Mouse (Mus musculus) lung, embryonic 16.5 days (tissue): ENCODE measurements at regions not wholly inside any gene's neighbourhood (a gene's known extent, or its start where the extent isn't known, plus 50 kb on each side); places are given as distances from the start of the nearest gene placed in this dataset.

Experiments
- ATAC-seq: fragments of 200-750 bp; cut with Nextera tagmentation; 2 replicates; pipeline ENCODE4 v1.8.0; 2017; ENCODE audit warnings: low read depth, mild to moderate bottlenecking, moderate library complexity
- H3K27ac ChIP-seq: fragments of 300-500 bp; sonication (generic); 2 replicates; pipeline ENCODE4 v1.5.1; 2014; ENCODE audit warnings: mild to moderate bottlenecking, control low read depth, low read length
- H3K27me3 ChIP-seq: fragments of 300-500 bp; sonication (generic); 2 replicates; pipeline ENCODE4 v1.6.1; 2014; ENCODE audit warnings: low read depth, low read length, mixed read lengths; ENCODE audit not compliant: control insufficient read depth, insufficient read depth
- H3K36me3 ChIP-seq: fragments of 300-500 bp; sonication (generic); 2 replicates; pipeline ENCODE4 v1.6.1; 2014; ENCODE audit warnings: low read length; ENCODE audit not compliant: control insufficient read depth, insufficient read depth
- H3K4me1 ChIP-seq: fragments of 300-500 bp; sonication (generic); replicated peaks from 2 replicates; pipeline ENCODE4 v1.6.1; 2014; ENCODE audit warnings: low read length, mixed read lengths; ENCODE audit not compliant: control insufficient read depth, insufficient read depth
- H3K4me2 ChIP-seq: fragments of 300-500 bp; sonication (generic); 2 replicates; pipeline ENCODE4 v1.6.1; 2014; ENCODE audit warnings: low read depth, low read length, control low read depth
- H3K4me3 ChIP-seq: fragments of 300-500 bp; sonication (generic); 2 replicates; pipeline ENCODE4 v1.5.1; 2014; ENCODE audit warnings: mild to moderate bottlenecking, low read length, control low read depth
- H3K9ac ChIP-seq: fragments of 300-500 bp; sonication (generic); 2 replicates; pipeline ENCODE4 v1.6.1; 2014; ENCODE audit warnings: low read length, control low read depth
- H3K9me3 ChIP-seq: fragments of 300-500 bp; sonication (generic); 2 replicates; pipeline ENCODE4 v1.6.1; 2016; ENCODE audit warnings: low read length; ENCODE audit not compliant: control insufficient read depth
- WGBS: fragments of 180-500 bp; shearing (Covaris S2); extraction: QIAGEN DNeasy Blood & Tissue Kit; methylation state at CpG from one replicate; pipeline ENCODE4 v1.1.7; 2014; 5-methylcytosine and 5-hydroxymethylcytosine counted together

GRCm38 (mm10) chr14:76686762-76687453, 130.2 kb upstream of the Serp2 start:
- peak overlapping the region; percentile 36 for H3K27ac ChIP-seq
- no peak overlapping the region for H3K4me3 ChIP-seq
- no peaks in the 10 kb centered on the region for H3K9me3 ChIP-seq
- 25% methylated on average over 9 of the region's 9 CpGs for WGBS
- peaks cover 32% of the 10 kb centered on the region for H3K4me1 ChIP-seq
- no peaks in the 10 kb centered on the region for H3K36me3 ChIP-seq
- no peak overlapping the region for H3K9ac ChIP-seq
- no peaks in the 10 kb centered on the region for H3K27me3 ChIP-seq
- 0 out of 2 replicates have a peak, but pooled peaks have one; percentile 6 for ATAC-seq
- H3K4me2 ChIP-seq = no peak overlapping the region

GRCm38 (mm10) chr14:76685830-76686761, 129.4 kb upstream of the Serp2 start:
- peak overlapping the region; percentile 17; the same call in 1 of the 2 replicates for H3K9ac ChIP-seq
- H3K27ac ChIP-seq = peak overlapping the region; percentile 72
- H3K4me3 ChIP-seq = no peak overlapping the region
- no peaks in the 10 kb centered on the region for H3K27me3 ChIP-seq
- no peaks in the 10 kb centered on the region for H3K9me3 ChIP-seq
- no peaks in the 10 kb centered on the region for H3K36me3 ChIP-seq
- peaks cover 39% of the 10 kb centered on the region for H3K4me1 ChIP-seq
- H3K4me2 ChIP-seq = no peak overlapping the region
- ATAC-seq = peak; percentile 9; the same call in 1 of the 2 replicates
- WGBS = 50% methylated on average over 17 of the region's 17 CpGs

- no peaks in the 10 kb centered on the region for H3K27me3 ChIP-seq
- ATAC-seq = no peak
- peaks cover 48% of the 10 kb centered on the region for H3K4me1 ChIP-seq
- H3K4me3 ChIP-seq = no peak overlapping the region
- no peak overlapping the region for H3K9ac ChIP-seq
- H3K9me3 ChIP-seq = no peaks in the 10 kb centered on the region
- H3K27ac ChIP-seq = no peak overlapping the region
- H3K36me3 ChIP-seq = no peaks in the 10 kb centered on the region
- H3K4me2 ChIP-seq = no peak overlapping the region
- WGBS = 50% methylated on average over 2 of the region's 2 CpGs
These were observed 127.6 kb upstream of the Serp2 start for GRCm38 (mm10) chr14:76684327-76684726.

DNA sequence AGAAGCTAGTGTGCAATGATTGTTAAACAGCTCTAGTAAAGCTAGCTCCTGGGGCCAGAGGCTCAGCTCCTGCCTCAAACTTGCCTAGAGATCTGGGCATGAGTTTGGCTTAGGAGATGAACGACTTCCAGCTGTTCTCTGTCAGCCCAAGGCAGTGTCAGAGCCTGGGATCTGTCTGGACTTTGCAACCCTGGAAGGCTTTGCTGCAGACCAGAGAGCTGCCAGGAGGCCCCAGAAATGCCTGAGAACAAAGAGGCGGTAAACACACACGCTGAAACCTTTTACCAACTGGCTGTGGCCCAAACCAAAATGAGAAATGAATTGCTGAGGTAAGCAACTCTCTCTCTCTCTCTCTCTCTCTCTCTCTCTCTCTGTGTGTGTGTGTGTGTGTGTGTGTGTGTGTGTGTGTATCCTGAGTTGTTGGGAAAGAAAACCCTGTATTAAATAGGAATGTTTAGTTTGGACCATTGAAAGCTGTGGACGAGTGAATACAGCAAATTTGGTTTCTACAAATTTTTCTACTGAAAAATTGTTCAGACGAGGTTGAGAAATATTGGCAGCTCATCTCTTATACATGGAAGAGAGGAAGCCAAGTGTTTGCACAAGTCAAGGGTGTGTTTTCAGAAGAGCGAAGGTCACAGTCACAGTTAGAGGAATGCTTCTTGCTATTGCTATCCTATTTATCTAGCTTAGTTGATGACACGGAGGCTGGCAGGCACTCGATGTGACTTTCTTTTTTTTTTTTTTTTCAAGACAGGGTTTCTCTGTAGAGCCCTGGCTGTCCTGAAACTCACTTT, 125.1 kb upstream of the Serp2 start:
- Histone ChIP-seq H3K27me3 (no peaks in the 10 kb centered on the region), H3K36me3 (no peaks in the 10 kb centered on the region), H3K4me2 (no peak overlapping the region), H3K9ac (peak overlapping the region; percentile 38), H3K27ac (peak overlapping the region; percentile 90), H3K9me3 (no peaks in the 10 kb centered on the region), H3K4me3 (no peak overlapping the region), H3K4me1 (peaks cover 48% of the 10 kb centered on the region)
- ATAC-seq = peak; percentile 94
- WGBS = 8% methylated on average over 8 of the region's 8 CpGs

DNA sequence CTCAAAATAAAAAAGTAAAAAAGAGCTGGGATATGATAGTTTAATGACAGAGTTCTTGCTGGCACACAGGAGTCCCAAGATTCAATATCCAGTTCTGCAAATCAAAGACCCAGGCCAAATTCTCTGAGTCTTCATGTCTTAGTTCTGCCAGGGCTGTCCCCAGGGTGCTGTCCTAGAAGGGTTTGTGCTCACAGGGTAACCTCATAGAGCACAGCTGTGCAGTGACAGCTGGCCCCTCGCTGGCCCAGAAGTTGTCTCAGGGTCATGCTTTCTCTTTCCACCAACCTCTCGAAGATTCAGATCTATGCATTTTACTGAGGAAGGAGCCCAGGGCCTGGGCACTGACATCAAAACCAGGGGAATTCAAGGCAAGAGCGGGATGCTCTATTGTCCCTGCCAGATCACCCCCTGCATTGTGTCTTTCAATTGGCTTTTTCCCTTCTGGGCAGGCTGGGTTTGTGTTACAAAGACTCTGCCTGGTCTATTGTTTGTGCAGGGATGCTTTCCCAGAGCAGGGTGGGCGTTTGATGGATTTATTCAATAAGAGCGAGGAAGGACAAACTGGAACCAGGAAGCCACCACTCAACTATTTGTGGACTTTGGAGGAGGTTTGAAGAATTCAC, 121.9 kb upstream of the Serp2 start:
- Histone ChIP-seq H3K9ac (no peak overlapping the region), H3K36me3 (no peaks in the 10 kb centered on the region), H3K4me1 (peaks cover 36% of the 10 kb centered on the region), H3K4me2 (no peak overlapping the region), H3K27ac (peak overlapping the region; percentile 27; the same call in 1 of the 2 replicates), H3K4me3 (no peak overlapping the region), H3K9me3 (no peaks in the 10 kb centered on the region), H3K27me3 (no peaks in the 10 kb centered on the region)
- 50% methylated on average over 5 of the region's 5 CpGs for WGBS
- no peak for ATAC-seq

GRCm38 (mm10) chr14:76674949-76675348, 118.3 kb upstream of the Serp2 start:
- Histone ChIP-seq H3K9ac (no peak overlapping the region), H3K4me3 (no peak overlapping the region), H3K4me2 (no peak overlapping the region), H3K4me1 (peaks cover 35% of the 10 kb centered on the region), H3K9me3 (no peaks in the 10 kb centered on the region), H3K27ac (no peak overlapping the region), H3K27me3 (no peaks in the 10 kb centered on the region), H3K36me3 (no peaks in the 10 kb centered on the region)
- 31% methylated on average over 8 of the region's 8 CpGs for WGBS
- 0 out of 2 replicates have a peak, but pooled peaks have one; percentile 6 for ATAC-seq

DNA sequence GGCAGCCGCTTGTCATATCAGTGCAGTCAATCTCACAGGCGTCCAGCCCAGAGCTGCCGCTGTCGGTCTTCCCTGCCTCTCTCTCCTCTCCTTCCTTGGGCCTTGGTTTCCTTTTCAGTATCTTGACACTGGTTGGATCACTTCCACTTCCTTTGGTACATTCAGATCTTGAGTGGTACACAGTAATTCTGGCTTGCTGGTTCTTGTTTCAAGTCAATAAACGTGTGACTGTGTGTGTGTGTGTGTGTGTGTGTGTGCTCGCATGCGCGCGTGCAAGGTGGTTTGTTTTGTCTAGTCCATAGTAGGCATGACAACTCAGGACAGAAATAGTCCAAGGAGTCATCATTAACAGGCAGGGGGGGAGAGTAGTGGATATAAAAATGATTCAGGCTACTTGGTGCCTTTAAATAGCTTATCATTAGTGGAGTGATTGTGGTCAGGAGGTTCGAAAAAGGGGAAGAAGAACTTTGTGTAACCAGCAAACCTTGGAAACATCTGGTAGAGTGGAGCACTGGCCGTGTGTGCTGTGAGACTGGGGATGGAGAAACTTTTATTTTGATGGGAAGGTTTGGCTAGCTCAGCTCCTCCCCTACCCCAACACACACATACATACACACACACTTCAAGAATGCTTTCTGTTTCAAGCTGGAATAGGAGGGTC, 117.1 kb upstream of the Serp2 start:
- Histone ChIP-seq H3K4me2 (no peak overlapping the region), H3K9ac (0 out of 2 replicates have a peak overlapping the region, but pooled peaks have one; percentile 10), H3K4me1 (peaks cover 29% of the 10 kb centered on the region), H3K27ac (peak overlapping the region; percentile 32; the same call in 1 of the 2 replicates), H3K4me3 (no peak overlapping the region), H3K27me3 (no peaks in the 10 kb centered on the region), H3K36me3 (no peaks in the 10 kb centered on the region), H3K9me3 (no peaks in the 10 kb centered on the region)
- 46% methylated on average over 11 of the region's 11 CpGs for WGBS
- 0 out of 2 replicates have a peak, but pooled peaks have one; percentile 19 for ATAC-seq

- Histone ChIP-seq H3K4me3 (no peak overlapping the region), H3K4me2 (no peak overlapping the region), H3K9me3 (no peaks in the 10 kb centered on the region), H3K27ac (no peak overlapping the region), H3K9ac (no peak overlapping the region), H3K27me3 (no peaks in the 10 kb centered on the region), H3K36me3 (no peaks in the 10 kb centered on the region), H3K4me1 (peaks cover 23% of the 10 kb centered on the region)
- ATAC-seq = no peak
- 57% methylated on average over 6 of the region's 6 CpGs for WGBS
These were observed 116.2 kb upstream of the Serp2 start for GRCm38 (mm10) chr14:76672899-76673298.
